Mouse (Mus musculus) ES-Bruce4 (cell line): ENCODE measurements at regions not wholly inside any gene's neighbourhood (a gene's known extent, or its start where the extent isn't known, plus 50 kb on each side); places are given as distances from the start of the nearest gene placed in this dataset.

ENCODE experiments used
- H3K27ac ChIP-seq: 2 replicates; pipeline ENCODE4 v1.5.1; 2012; ENCODE audit warnings: low read length, inconsistent platforms; ENCODE audit not compliant: insufficient read depth
- H3K27me3 ChIP-seq: 2 replicates; pipeline ENCODE4 v1.6.1; 2012; ENCODE audit warnings: mild to moderate bottlenecking, low read length, inconsistent platforms; ENCODE audit not compliant: control insufficient read depth, poor library complexity, insufficient read depth, severe bottlenecking
- H3K36me3 ChIP-seq: 2 replicates; pipeline ENCODE4 v1.6.1; 2012; ENCODE audit warnings: inconsistent platforms, mild to moderate bottlenecking, low read length, moderate library complexity; ENCODE audit not compliant: control insufficient read depth, poor library complexity, insufficient read depth, severe bottlenecking
- H3K4me1 ChIP-seq: one replicate; pipeline ENCODE4 v1.8.1; 2011; ENCODE audit warnings: low read length; ENCODE audit not compliant: control insufficient read depth, insufficient read depth
- H3K4me3 ChIP-seq: 2 replicates; pipeline ENCODE4 v1.5.1; 2011; ENCODE audit warnings: low read depth, mild to moderate bottlenecking, low read length
- H3K9ac ChIP-seq: 2 replicates; pipeline ENCODE4 v1.6.1; 2012; ENCODE audit warnings: low read depth, mild to moderate bottlenecking, inconsistent platforms; ENCODE audit not compliant: poor library complexity, severe bottlenecking
- H3K9me3 ChIP-seq: replicated peaks from 2 replicates; pipeline ENCODE4 v1.6.1; 2012; ENCODE audit warnings: mild to moderate bottlenecking, low read length, inconsistent platforms; ENCODE audit not compliant: control insufficient read depth, poor library complexity, insufficient read depth, severe bottlenecking
- CTCF ChIP-seq: IDR thresholded peaks from one replicate; pipeline ENCODE4 v1.8.1; 2011; ENCODE audit warnings: low read depth, low read length
- EP300 ChIP-seq: IDR thresholded peaks from 2 replicates; pipeline ENCODE4 v1.6.1; 2011; ENCODE audit warnings: low read depth, low read length; ENCODE audit not compliant: insufficient read depth
- POLR2A ChIP-seq: IDR thresholded peaks from one replicate; pipeline ENCODE4 v1.8.1; 2011; ENCODE audit warnings: low read length; ENCODE audit not compliant: insufficient read depth

DNA sequence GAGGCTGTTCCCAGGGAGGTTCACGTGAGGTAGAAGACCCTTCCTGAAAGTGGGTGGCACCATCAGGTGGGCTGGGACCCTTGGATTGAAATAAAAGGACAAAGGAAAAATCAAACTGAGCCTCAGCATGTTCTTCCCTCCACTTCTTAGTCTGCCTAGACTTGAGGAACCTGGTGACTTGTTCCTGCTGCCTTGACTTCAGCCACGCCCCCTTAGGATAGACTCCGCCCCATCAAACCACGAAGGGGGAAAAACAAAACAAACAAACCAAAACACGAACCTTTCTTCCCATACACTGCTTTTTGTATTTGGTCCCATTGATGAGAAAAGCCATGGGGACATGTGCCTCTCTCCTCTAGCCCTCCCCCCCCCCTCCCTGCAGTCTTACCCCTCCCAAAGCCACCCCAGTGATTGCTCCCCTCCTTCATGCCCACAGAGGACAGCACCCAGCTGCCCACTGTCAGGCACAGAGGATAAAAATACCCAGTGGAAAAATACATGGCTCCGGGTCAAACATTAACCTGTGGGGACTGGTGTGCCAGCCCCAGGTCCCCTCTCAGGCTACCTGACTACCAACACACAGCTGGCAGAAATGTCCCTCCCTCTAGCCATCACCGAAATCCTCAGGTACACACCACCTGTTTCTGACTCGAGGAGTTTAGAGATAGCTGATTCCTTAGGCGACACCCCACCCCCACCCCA, 148.0 kb downstream of the Vegfa start:
- TF ChIP-seq EP300, result no peak
- no peak for TF ChIP-seq POLR2A
- TF ChIP-seq CTCF, result no peak
- H3K4me1 ChIP-seq, result peaks cover 11% of the 10 kb centered on the region
- H3K4me3 ChIP-seq, result no peak overlapping the region
- no peak overlapping the region for H3K27ac ChIP-seq
- H3K9me3 ChIP-seq, result no peaks in the 10 kb centered on the region
- H3K36me3 ChIP-seq, result no peaks in the 10 kb centered on the region
- H3K27me3 ChIP-seq, result no peaks in the 10 kb centered on the region
- no peak overlapping the region for H3K9ac ChIP-seq

DNA sequence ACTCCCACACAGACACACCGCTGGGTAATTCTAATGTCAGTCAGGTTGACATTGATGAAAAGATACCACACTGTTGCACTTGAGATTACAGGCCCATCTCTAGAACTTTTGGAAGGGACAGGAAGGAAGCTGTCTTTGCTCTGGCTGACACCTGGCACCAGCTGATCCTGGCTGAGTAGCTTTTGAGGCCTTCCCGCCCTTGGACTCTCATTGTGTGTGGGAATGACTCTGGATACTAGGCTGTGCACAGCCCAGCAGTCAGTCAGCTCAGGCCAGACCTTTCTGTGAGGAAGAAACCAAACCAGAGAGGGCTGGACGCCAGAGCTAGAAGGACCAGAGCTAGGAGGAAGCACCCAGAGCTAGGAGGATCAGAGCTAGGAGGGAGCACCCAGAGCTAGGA, 149.0 kb upstream of the 1600014C23Rik start:
- Histone ChIP-seq H3K27ac (no peak overlapping the region), H3K9ac (no peak overlapping the region)
- no peak for TF ChIP-seq CTCF
- no peak for TF ChIP-seq POLR2A
- TF ChIP-seq EP300, result no peak

DNA sequence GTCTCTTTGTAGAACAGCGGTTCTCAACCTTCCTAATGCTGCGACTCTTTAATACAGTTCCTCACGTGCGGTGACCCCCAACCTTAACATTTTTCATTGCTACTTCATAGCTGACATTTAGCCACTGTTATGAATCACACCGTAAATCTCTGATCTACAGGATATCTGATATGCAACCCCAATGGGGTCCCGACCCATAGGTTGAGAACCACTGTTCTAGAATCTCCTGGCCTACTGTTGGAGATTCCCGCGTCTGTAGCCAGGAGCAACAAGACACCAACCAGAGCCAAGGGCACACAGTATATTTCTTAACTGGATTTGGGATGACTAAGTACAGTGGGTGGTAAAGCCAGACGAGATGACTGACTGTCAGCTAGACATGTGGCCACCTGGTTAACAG, 147.6 kb upstream of the 1600014C23Rik start:
- Histone ChIP-seq H3K4me3 (no peak overlapping the region), H3K27me3 (no peaks in the 10 kb centered on the region), H3K9ac (no peak overlapping the region), H3K27ac (no peak overlapping the region), H3K9me3 (no peaks in the 10 kb centered on the region), H3K36me3 (no peaks in the 10 kb centered on the region), H3K4me1 (peaks cover 7% of the 10 kb centered on the region)
- TF ChIP-seq POLR2A, result no peak
- no peak for TF ChIP-seq CTCF
- TF ChIP-seq EP300, result no peak

More for the DNA sequence above, 149.0 kb upstream of the 1600014C23Rik start:
- Histone ChIP-seq H3K36me3 (no peaks in the 10 kb centered on the region), H3K4me1 (peaks cover 11% of the 10 kb centered on the region), H3K4me3 (no peak overlapping the region), H3K27me3 (no peaks in the 10 kb centered on the region), H3K9me3 (no peaks in the 10 kb centered on the region)

DNA sequence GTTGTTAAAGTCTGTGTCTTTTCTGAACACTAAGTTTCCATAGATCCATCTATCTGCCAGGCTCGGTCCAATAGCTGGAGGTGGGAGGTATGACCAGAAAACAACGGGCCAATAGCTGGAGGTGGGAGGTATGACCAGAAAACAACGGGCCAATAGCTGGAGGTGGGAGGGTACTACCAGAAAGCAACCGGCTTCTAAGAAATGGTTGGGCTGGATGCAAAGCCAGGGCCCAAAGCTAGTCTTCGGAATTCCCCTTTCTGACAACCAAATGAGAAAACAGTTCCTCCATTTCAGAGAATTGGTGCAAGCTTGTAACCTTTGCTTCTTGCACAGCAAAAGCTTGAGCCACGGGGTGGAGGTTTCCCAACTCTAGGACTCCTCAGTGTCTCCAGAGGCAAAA, 147.1 kb upstream of the 1600014C23Rik start:
- Histone ChIP-seq H3K4me1 (peaks cover 7% of the 10 kb centered on the region), H3K27me3 (no peaks in the 10 kb centered on the region), H3K9ac (no peak overlapping the region), H3K27ac (no peak overlapping the region), H3K9me3 (no peaks in the 10 kb centered on the region), H3K36me3 (no peaks in the 10 kb centered on the region), H3K4me3 (no peak overlapping the region)
- no peak for TF ChIP-seq EP300
- TF ChIP-seq POLR2A, result no peak
- TF ChIP-seq CTCF, result no peak

DNA sequence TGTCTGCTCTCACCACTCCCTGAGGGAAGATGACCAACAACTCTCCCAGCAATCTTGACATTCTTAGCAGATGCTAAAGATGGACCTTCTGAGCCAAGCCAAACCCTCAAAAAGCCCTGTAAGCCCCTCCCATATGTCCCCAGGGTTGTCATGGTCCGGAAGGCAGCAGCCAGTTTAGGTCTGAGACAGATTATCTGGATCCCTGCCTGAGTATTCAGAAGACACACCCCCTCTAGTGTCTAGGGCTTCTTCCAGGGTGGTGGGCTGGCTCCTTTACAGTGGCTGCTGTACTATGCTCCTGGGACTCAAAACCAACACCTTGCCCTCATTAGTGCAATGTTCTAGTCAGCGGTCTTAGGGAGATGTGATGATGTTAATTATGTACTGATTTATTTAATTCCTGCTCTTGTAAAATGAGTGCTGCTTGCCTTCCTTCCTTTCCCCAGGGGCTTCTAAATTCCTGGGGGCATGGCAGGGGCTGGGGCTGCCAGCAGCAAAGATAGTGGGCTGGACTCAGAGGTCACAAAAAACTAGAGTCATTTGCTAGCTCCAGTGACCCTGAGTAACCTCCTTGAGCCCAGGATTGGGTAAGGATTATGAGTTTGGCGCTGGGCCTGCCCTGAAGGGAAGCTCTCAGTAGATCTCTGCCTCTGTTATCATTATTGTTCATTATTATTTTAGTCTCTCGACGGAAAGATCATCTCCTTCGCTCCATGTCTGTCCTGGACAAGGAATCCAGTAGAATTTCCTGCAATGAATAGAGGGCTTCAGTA, 146.0 kb upstream of the 1600014C23Rik start:
- TF ChIP-seq EP300, result no peak
- no peak for TF ChIP-seq POLR2A
- no peak for TF ChIP-seq CTCF
- Histone ChIP-seq H3K27ac (no peak overlapping the region), H3K36me3 (no peaks in the 10 kb centered on the region), H3K9me3 (no peaks in the 10 kb centered on the region), H3K4me1 (peaks cover 4% of the 10 kb centered on the region), H3K4me3 (no peak overlapping the region), H3K9ac (no peak overlapping the region), H3K27me3 (no peaks in the 10 kb centered on the region)

DNA sequence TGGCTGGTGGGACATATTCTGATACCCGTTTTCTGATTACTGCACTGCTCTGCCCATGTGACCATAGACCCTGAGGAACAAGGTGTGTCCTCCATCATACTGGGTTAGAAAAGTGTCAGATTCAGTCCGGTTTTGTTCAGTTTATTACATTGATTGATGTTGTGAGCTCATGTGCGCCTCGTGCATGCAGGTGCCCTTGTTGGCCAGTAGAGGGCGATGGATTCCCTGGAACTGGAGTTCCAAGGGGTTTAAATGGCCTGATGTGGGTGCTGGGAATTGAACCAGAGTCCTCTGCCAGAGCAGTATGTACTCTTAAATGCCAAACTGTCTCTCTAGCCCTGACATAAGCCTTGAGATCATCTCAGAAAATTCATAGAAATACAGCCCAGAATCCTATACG, 144.8 kb upstream of the 1600014C23Rik start:
- Histone ChIP-seq H3K36me3 (no peaks in the 10 kb centered on the region), H3K4me3 (no peak overlapping the region), H3K4me1 (peaks cover 3% of the 10 kb centered on the region), H3K9me3 (no peaks in the 10 kb centered on the region), H3K27me3 (no peaks in the 10 kb centered on the region), H3K27ac (no peak overlapping the region), H3K9ac (no peak overlapping the region)
- TF ChIP-seq EP300, result no peak
- TF ChIP-seq POLR2A, result no peak
- peak; percentile 62 for TF ChIP-seq CTCF
